Mouse (Mus musculus): ENCODE results near the gene Ppm1l.
"Not testable (repeated sequence)": the region's sequence is repeated elsewhere in the genome, so short reads cannot be mapped to it uniquely, and the experiment has no call there.

The Ppm1l gene

GRCm38 (mm10) chr3:69542962-69543361 lies 226.3 kb downstream of the Ppm1l start:
- DNase-seq (ENCODE audit: low read depth): no peak

GRCm38 (mm10) chr3:69543730-69544129 lies 227.1 kb downstream of the Ppm1l start:
- no peak for DNase-seq (ENCODE audit: low read depth)

- no peak for DNase-seq (ENCODE audit: low read depth)
These were observed 228.4 kb downstream of the Ppm1l start for GRCm38 (mm10) chr3:69545017-69545416.

GRCm38 (mm10) chr3:69548704-69549455 lies 232.2 kb downstream of the Ppm1l start:
- no peak for DNase-seq (ENCODE audit: low read depth)

GRCm38 (mm10) chr3:69549602-69550001 lies 232.9 kb downstream of the Ppm1l start:
- no peak for DNase-seq (ENCODE audit: low read depth)

GRCm38 (mm10) chr3:69555511-69555910 lies 238.8 kb downstream of the Ppm1l start:
- no peak for DNase-seq (ENCODE audit: low read depth)

GRCm38 (mm10) chr3:69556092-69556778 lies 239.6 kb downstream of the Ppm1l start:
- no peak for DNase-seq (ENCODE audit: low read depth)

GRCm38 (mm10) chr3:69559316-69559974 lies 242.8 kb downstream of the Ppm1l start:
- DNase-seq (ENCODE audit: low read depth): no peak

- DNase-seq (ENCODE audit: low read depth): no peak
These were observed 243.3 kb downstream of the Ppm1l start for GRCm38 (mm10) chr3:69559975-69560330.

- no peak for DNase-seq (ENCODE audit: low read depth)
These were observed 245.0 kb downstream of the Ppm1l start for GRCm38 (mm10) chr3:69561686-69562085.

- DNase-seq (ENCODE audit: low read depth): no peak
These were observed 246.7 kb downstream of the Ppm1l start for GRCm38 (mm10) chr3:69563406-69563805.

GRCm38 (mm10) chr3:69565586-69565985 lies 248.9 kb downstream of the Ppm1l start:
- not testable (repeated sequence) for DNase-seq (ENCODE audit: low read depth)

GRCm38 (mm10) chr3:69572561-69572960 lies 255.9 kb downstream of the Ppm1l start:
- DNase-seq (ENCODE audit: low read depth): no peak

- no peak for DNase-seq (ENCODE audit: low read depth)
These were observed 258.9 kb downstream of the Ppm1l start for GRCm38 (mm10) chr3:69575577-69575976.

- DNase-seq (ENCODE audit: low read depth): no peak
These were observed 260.1 kb downstream of the Ppm1l start for GRCm38 (mm10) chr3:69576715-69577114.

GRCm38 (mm10) chr3:69578791-69579190 lies 262.1 kb downstream of the Ppm1l start:
- no peak for DNase-seq (ENCODE audit: low read depth)

- DNase-seq (ENCODE audit: low read depth): no peak
These were observed 267.1 kb downstream of the Ppm1l start for GRCm38 (mm10) chr3:69583798-69584197.

GRCm38 (mm10) chr3:69588101-69588760 lies 271.6 kb downstream of the Ppm1l start:
- no peak for DNase-seq (ENCODE audit: low read depth)

GRCm38 (mm10) chr3:69593426-69593825 lies 276.8 kb downstream of the Ppm1l start:
- no peak for DNase-seq (ENCODE audit: low read depth)

GRCm38 (mm10) chr3:69594071-69594470 lies 277.4 kb downstream of the Ppm1l start:
- DNase-seq (ENCODE audit: low read depth): no peak

- DNase-seq (ENCODE audit: low read depth): no peak
These were observed 279.5 kb downstream of the Ppm1l start for GRCm38 (mm10) chr3:69596116-69596515.

GRCm38 (mm10) chr3:69597211-69597610 lies 280.6 kb downstream of the Ppm1l start:
- no peak for DNase-seq (ENCODE audit: low read depth)

GRCm38 (mm10) chr3:69597816-69598215 lies 281.2 kb downstream of the Ppm1l start:
- DNase-seq (ENCODE audit: low read depth): no peak
